Mouse (Mus musculus) kidney, postnatal 10 days (tissue): ENCODE results near the gene Nbeal1.
"Not testable (repeated sequence)": the region's sequence is repeated elsewhere in the genome, so short reads cannot be mapped to it uniquely, and the experiment has no call there.

Experiments
- DNase-seq: peaks from one replicate; pipeline ENCODE4 v3.0.0; 2021; ENCODE audit warnings: mixed read lengths

Gene Nbeal1

DNA sequence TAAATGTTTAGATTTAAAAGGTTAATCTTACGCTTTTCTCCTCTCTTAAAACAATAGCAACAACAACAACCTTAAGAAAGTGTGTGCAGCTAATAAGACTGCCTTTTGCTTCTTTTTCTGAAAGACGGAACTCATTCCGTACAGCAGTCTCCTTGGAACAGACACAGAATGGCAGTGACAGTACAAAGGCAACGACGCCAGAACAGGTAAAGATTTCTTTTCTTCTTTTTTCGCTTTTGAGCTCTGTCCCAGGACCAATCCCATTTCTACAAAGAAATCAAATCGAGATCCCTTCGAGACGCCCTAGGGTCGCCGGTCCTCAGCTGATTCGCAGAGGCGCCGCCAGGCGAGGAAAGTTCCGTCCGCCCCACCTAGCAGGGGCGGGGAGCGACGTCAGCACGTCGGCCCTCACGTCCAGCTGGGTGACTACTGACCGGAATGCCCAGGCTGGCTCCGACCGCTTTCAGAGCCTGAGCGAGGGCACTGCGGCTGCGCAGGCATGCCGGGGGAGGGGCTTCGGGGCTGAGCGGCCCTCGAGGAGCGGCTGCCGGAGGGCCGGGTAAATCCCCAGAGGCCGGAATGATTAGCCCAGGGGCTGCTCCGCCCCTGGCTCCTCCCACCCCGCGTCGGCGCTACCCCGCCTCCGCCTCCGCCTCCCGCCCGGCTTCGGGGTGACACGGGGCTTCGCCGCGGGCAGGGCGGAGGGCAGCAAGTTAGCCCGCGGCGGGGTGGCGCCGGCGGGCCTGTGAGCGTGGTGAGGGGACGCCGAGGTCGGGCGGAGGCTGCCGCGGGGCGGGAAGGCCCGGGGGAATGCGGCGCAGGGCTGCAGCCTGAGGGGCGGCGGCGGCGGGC, at the start of gene Nbeal1:
Gene Nbeal1 (plus strand): TSS at position 668 of the 852 bp plus-strand sequence.
- DNase-seq = peak; percentile 100

- DNase-seq = no peak
Observed at GRCm38 (mm10) chr1:60137346-60137745, 43.1 kb upstream of the Nbeal1 start.

GRCm38 (mm10) chr1:60152700-60153099, 27.7 kb upstream of the Nbeal1 start:
- no peak for DNase-seq

- DNase-seq = no peak
Observed at GRCm38 (mm10) chr1:60156651-60157050, 23.7 kb upstream of the Nbeal1 start.

DNA sequence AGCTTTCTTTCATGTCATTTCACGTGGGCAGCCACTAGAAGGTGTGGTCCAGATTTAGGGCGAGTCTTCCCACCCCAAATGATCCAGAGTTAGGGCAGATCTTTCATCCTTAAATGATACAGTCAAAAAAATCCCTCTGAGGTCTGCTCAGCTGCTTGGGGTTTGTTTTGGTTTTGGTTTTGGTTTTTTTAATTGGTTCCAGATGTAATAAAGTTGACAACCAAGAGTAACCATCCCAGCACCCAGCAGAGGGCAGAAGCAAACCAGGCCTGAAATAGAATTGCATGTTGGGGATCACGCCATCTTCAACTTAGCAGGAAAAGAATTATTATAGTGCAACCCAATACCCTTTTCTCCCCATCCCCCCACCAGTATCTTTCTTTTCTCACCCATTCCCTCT, 22.0 kb upstream of the Nbeal1 start:
- DNase-seq = peak; percentile 72

DNA sequence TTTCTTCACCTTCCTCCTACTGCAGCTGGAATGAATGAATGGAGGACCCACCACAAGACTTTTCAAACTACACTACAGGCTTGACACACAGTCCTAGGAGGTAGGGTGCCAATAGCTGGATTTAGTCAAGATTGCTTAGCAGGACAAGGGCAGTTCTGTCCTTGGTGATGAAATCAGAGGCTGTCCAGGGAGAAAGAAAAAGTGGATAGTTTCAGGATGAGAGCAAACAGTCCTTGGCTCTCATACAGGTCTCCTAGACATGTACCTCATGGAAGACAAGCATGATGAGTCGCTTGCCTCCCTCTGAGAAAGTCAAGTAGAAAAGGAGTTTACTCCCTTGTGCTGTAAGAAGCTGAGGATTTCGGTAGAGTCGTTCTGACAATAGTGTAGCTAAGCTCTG, 16.7 kb upstream of the Nbeal1 start:
- no peak for DNase-seq

GRCm38 (mm10) chr1:60169626-60170025, 10.8 kb upstream of the Nbeal1 start:
- no peak for DNase-seq

GRCm38 (mm10) chr1:60170251-60170650, 10.1 kb upstream of the Nbeal1 start:
- no peak for DNase-seq

DNA sequence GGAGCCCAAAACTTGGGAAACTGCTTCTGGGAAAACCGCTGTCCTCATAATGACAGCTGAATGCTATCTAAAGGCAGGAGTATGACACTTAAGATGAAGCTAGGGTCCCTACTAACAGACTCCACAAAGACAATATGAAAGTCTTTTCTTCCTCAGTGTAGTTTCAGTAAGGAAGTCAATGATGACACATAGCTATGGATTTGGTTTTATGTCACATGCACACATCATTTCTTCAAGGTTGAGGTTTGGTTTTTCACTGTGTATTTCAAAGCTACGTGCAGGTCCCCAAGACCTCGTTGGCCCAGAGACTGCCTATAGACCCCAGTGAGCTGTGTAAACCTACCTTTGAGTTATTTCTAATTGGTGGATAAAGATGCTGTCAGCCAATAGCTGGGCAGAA, 7.3 kb upstream of the Nbeal1 start:
- no peak for DNase-seq

GRCm38 (mm10) chr1:60177814-60178213, 2.6 kb upstream of the Nbeal1 start:
- DNase-seq = not testable (repeated sequence)

DNA sequence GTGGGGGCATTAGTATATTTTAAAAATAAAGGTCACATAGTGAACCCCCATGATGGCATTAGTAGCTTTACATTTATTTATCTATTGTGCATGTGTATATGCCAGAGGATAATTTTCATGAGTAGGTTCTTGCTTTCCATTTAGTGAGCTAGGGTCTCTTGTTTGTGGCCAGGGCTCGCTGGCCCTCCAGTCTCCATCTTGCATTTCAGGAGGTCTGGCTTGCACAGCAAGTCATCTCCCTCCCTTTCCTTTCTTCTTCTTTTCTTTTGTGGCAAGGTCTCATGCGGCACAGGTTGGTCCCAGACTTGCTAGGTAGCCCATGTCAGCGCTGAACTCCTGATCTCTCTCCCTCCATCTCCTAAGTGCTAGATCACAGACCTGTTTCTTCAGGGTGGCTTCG, 1.0 kb upstream of the Nbeal1 start:
- no peak for DNase-seq

- no peak for DNase-seq
Observed at GRCm38 (mm10) chr1:60180784-60181221, 404 bp downstream of the Nbeal1 start.

GRCm38 (mm10) chr1:60188454-60188853, 8.1 kb downstream of the Nbeal1 start:
- no peak for DNase-seq

DNA sequence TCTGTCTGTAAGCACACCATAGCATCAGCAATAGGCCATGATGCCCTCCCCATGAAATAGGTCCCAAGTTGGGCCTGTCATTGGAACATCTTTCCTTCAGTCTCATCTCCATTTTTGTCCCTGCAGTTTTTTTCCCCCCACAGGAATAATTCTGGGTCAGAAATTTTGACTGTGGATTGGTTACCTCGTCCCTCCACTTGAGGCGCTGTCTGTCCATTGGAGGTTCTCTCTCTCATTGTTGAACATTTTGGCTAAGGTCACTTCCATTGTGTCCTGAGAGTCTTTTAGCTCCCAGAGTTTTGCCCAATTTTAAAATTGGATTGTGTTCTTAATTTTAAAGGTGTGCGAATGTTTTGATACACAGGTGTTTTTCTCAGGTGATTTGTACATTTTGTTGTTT, 16.4 kb downstream of the Nbeal1 start:
- DNase-seq = no peak

DNA sequence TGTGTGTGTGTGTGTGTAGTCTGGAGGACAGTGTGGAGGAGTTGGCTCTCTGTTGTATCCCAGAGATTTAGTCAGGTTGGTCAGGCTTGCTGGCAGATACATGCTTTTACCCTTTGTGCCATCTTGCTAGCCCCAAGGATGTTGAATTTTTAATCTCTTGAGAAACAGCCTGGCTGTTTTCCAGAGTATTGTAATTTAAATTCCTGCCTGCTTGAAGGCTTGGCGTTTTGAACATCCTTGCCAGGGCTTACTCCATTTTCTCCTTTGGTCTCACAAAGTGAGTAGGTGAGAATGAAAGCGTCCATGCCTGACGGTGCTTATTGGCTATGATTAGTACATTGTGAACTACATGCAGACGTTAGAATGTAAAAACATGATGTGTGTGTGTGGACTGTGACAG, 18.6 kb downstream of the Nbeal1 start:
- no peak for DNase-seq

DNA sequence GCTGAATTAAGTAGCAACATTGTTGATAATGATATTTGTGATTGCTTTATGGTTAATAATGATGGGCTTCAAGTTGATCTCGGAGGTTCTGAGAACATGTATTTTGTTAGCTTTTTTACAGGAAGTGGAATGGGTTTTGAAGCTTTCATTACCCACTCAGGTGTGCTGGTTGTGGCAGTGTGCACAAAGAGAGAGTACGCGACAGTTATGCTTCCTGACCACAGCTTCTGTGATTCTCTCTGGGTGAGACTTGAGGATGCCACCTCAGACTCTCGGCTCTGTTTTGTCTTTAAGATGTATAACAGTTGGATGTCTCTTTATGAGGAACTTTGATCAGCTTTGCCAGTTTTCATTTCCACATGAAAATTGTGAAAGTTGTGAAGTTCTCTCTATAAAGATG, 55.9 kb downstream of the Nbeal1 start:
- no peak for DNase-seq

DNA sequence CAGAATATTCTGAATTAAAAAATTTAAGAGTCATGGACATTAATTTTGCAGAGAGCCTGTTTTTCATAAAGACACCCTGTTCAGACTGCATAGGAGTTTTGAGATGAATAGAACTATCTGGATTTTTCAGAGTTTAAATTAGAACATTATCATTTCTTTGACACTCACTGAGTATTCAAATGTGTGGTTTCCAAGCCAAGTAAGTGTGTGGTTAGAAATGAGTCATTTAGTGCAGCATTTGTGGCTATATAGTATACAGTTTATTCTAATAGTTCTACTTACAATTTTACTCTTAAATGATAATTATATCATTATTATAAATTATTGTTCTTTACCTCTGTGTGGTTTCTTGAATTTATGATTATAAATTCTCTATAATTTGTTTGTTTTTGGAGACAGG, 60.0 kb downstream of the Nbeal1 start:
- DNase-seq = no peak

GRCm38 (mm10) chr1:60268113-60268512, 87.7 kb downstream of the Nbeal1 start:
- no peak for DNase-seq

- DNase-seq = no peak
Observed at GRCm38 (mm10) chr1:60269314-60269713, 88.9 kb downstream of the Nbeal1 start.

GRCm38 (mm10) chr1:60272471-60272870, 92.1 kb downstream of the Nbeal1 start:
- DNase-seq = peak; percentile 21

DNA sequence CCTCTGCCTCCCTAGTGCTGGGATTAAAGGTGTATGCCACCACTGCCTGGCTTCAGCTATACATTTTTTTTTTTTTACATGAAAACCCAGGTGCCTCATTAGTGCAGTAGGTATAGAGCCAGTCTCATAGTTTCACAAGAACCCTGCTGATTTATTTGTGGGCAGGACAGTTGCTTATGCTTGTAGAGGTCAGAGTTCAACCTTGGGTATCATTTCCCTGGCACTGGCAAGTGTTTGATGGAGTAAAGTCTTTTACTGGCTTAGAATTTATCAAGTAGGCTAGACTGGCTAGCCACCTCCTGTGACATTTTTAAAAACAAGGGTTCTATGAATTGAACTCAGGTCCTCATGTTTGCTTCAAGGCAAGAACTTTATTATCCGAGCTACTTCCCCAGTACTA, 113.5 kb downstream of the Nbeal1 start:
- no peak for DNase-seq

- DNase-seq = peak; percentile 93
Observed at GRCm38 (mm10) chr1:60342808-60343629, 162.6 kb downstream of the Nbeal1 start, which contains the start of gene Cyp20a1. Cyp20a1 (plus strand) TSS chr1:60343323.

- no peak for DNase-seq
Observed at GRCm38 (mm10) chr1:60343630-60344455, 163.4 kb downstream of the Nbeal1 start.
